Mouse (Mus musculus): ENCODE data around the gene Hoxd13. TPM values are rescaled to one million over a fixed set of nuclear protein-coding genes. Genes with fewer than 3 reads are reported as not detected.

Gene Hoxd13
- total RNA-seq (2022): not detected

GRCm38 (mm10) chr2:74667842-74668357 is at the start of gene Hoxd13:
Gene Hoxd13, plus strand, starts transcription at chr2:74668310.
- no peak for DNase-seq

GRCm38 (mm10) chr2:74619676-74620246 is 48.3 kb upstream of the Hoxd13 start:
- DNase-seq: no peak

GRCm38 (mm10) chr2:74620368-74620767 is 47.7 kb upstream of the Hoxd13 start:
- DNase-seq: no peak

GRCm38 (mm10) chr2:74635412-74635811 is 32.7 kb upstream of the Hoxd13 start:
- no peak for DNase-seq

GRCm38 (mm10) chr2:74642431-74642830 is 25.7 kb upstream of the Hoxd13 start:
- DNase-seq: no peak

- DNase-seq: no peak
Observed at GRCm38 (mm10) chr2:74645631-74646030, 22.5 kb upstream of the Hoxd13 start.

- no peak for DNase-seq
Observed at GRCm38 (mm10) chr2:74647082-74647864, 20.8 kb upstream of the Hoxd13 start.

- no peak for DNase-seq
Observed at GRCm38 (mm10) chr2:74652996-74653340, 15.1 kb upstream of the Hoxd13 start.

GRCm38 (mm10) chr2:74653781-74654535 is 14.2 kb upstream of the Hoxd13 start:
- no peak for DNase-seq

GRCm38 (mm10) chr2:74654743-74655419 is 13.2 kb upstream of the Hoxd13 start:
- DNase-seq: no peak

GRCm38 (mm10) chr2:74655420-74655781 is 12.7 kb upstream of the Hoxd13 start:
- DNase-seq: no peak

GRCm38 (mm10) chr2:74655821-74656631 is 12.1 kb upstream of the Hoxd13 start:
- DNase-seq: no peak

GRCm38 (mm10) chr2:74656632-74657021 is 11.5 kb upstream of the Hoxd13 start:
- no peak for DNase-seq

GRCm38 (mm10) chr2:74657251-74658023 is 10.7 kb upstream of the Hoxd13 start:
- no peak for DNase-seq

- no peak for DNase-seq
Observed at GRCm38 (mm10) chr2:74658024-74658666, 10.0 kb upstream of the Hoxd13 start.

GRCm38 (mm10) chr2:74658667-74659371 is 9.3 kb upstream of the Hoxd13 start:
- no peak for DNase-seq

GRCm38 (mm10) chr2:74659507-74660005 is 8.6 kb upstream of the Hoxd13 start, which contains the start of gene Evx2:
Gene Evx2, minus strand, starts transcription at chr2:74659557.
- no peak for DNase-seq

GRCm38 (mm10) chr2:74660421-74661375 is 7.4 kb upstream of the Hoxd13 start:
- DNase-seq: no peak

All from adrenal gland, adult 8-10 months (tissue).